Mouse (Mus musculus) neutrophil, adult 5-6 weeks (primary cell): ENCODE measurements around the gene Apol7a. TPM values are rescaled to one million over a fixed set of nuclear protein-coding genes. Genes with fewer than 3 reads are reported as not detected.
A peak's percentile ranks its signal among the peaks of the same experiment; 100 is the strongest.

ENCODE experiments used
- ATAC-seq: fragments of 151-379, 151-347 bp; 2 replicates; pipeline ENCODE4 v1.8.0; 2017; ENCODE audit warnings: mild to moderate bottlenecking, moderate TSS enrichment; ENCODE audit not compliant: insufficient number of reproducible peaks, poor library complexity, low FRiP score, severe bottlenecking; ENCODE audit errors: extremely low read depth
- total RNA-seq: library from RNA; stranded (forward); fragments of 200-1000 nt; gene quantifications from 2 replicates; pipeline ENCODE4 v1.2.3, GENCODE M21; 2017

Gene Apol7a
- total RNA-seq, 1 experiment from 2014 or later = 0.12 TPM

GRCm38 (mm10) chr15:77379921-77380320 is 19.0 kb downstream of the Apol7a start:
- ATAC-seq = no peak

- no peak for ATAC-seq
These were observed 21.5 kb downstream of the Apol7a start for GRCm38 (mm10) chr15:77377419-77377818.

GRCm38 (mm10) chr15:77376920-77377319 is 22.0 kb downstream of the Apol7a start:
- ATAC-seq = no peak

GRCm38 (mm10) chr15:77370588-77370987 is 28.3 kb downstream of the Apol7a start:
- ATAC-seq = no peak

- ATAC-seq = no peak
These were observed 28.9 kb downstream of the Apol7a start for GRCm38 (mm10) chr15:77369981-77370380.

- no peak for ATAC-seq
These were observed 30.0 kb downstream of the Apol7a start for GRCm38 (mm10) chr15:77368818-77369320.

- peak; percentile 20; the same call in 1 of the 2 replicates for ATAC-seq
These were observed 30.8 kb downstream of the Apol7a start for GRCm38 (mm10) chr15:77368148-77368547.

- no peak for ATAC-seq
These were observed 31.4 kb downstream of the Apol7a start for GRCm38 (mm10) chr15:77367504-77367903.

- no peak for ATAC-seq
These were observed 32.0 kb downstream of the Apol7a start for GRCm38 (mm10) chr15:77366706-77367484.

- ATAC-seq = no peak
These were observed 33.0 kb downstream of the Apol7a start for GRCm38 (mm10) chr15:77365700-77366570.

GRCm38 (mm10) chr15:77364026-77364425 is 34.9 kb downstream of the Apol7a start:
- ATAC-seq = no peak

GRCm38 (mm10) chr15:77363578-77363977 is 35.3 kb downstream of the Apol7a start:
- ATAC-seq = no peak

- no peak for ATAC-seq
These were observed 36.0 kb downstream of the Apol7a start for GRCm38 (mm10) chr15:77362952-77363351.

GRCm38 (mm10) chr15:77359905-77360304 is 39.0 kb downstream of the Apol7a start:
- no peak for ATAC-seq

- ATAC-seq = no peak
These were observed 39.4 kb downstream of the Apol7a start for GRCm38 (mm10) chr15:77359486-77359885.

GRCm38 (mm10) chr15:77359084-77359483 is 39.8 kb downstream of the Apol7a start:
- ATAC-seq = no peak

- ATAC-seq = 0 out of 2 replicates have a peak, but pooled peaks have one; percentile 25
These were observed 40.4 kb downstream of the Apol7a start for GRCm38 (mm10) chr15:77358320-77359040.

GRCm38 (mm10) chr15:77356248-77356810 is 42.6 kb downstream of the Apol7a start:
- ATAC-seq = no peak
